Comparison of ENCODE assay signal across 8 mouse cellular contexts in the genomic region with DNA sequence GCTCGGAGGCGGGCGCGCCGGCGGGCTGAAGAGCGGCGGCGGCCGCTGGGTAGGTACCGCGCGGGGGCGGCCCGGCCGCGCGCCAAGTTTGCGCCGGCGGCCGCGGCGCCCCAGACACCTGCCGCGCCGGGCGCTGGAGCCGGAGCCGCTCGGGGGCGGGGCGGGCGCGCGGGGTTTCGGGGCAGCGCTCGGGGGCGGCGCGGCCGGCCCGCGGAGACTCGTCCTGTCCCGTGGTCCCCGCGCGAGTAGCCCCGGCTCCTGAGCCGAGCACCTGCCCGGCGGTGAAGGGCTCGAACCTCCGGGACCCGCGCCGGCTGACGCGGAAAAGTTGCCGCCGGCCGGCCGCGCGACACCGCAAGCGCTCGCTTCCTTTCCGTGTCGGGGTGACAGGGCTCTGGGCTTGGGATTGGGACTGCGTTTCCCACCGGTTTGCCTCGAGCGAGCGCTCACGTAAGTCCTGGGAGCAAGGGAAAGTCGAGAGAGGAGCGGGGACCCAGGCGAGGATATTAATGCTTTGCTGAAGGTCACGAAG.
DNase-seq lines count a peak whose midpoint lies in the region; ATAC-seq and TF ChIP-seq lines count a peak whose summit lies in the region.

No protein-coding gene starts in this region.

- peak; percentile 45 for DNase-seq in thymus, adult 2 months
- DNase-seq in thymus, postnatal 25 days, result no peak
- DNase-seq in thymus, postnatal 14 days, result peak; percentile 66

- no peak for ATAC-seq in erythroblast, adult 5-6 weeks (replicated peaks; ENCODE audit: low FRiP score, poor library complexity, severe bottlenecking)
- no peak; the same call in 1 of the 2 replicates for ATAC-seq in hindbrain, embryonic 16.5 days
- ATAC-seq in megakaryocyte-erythroid progenitor cell, adult 5-6 weeks (replicated peaks; ENCODE audit: low FRiP score, low TSS enrichment, poor library complexity, severe bottlenecking), result 0 out of 2 replicates have a peak, but pooled peaks have one; percentile 4

- peaks cover 36% of the 10 kb centered on the region for H3K36me3 ChIP-seq in erythroblast, embryonic 14.5 days (ENCODE audit: control insufficient read depth)
- H3K36me3 ChIP-seq in thymus, adult 2 months (ENCODE audit: control insufficient read depth, insufficient read depth, low read length), result no peaks in the 10 kb centered on the region; the same call in 1 of the 2 replicates
- H3K36me3 ChIP-seq in hindbrain, embryonic 16.5 days (ENCODE audit: control insufficient read depth, insufficient read depth, low read length), result no peaks in the 10 kb centered on the region

- peak overlapping the region; percentile 95 for H3K4me2 ChIP-seq in hindbrain, embryonic 16.5 days (ENCODE audit: low read length)

- TF ChIP-seq POLR2A in thymus, adult 2 months (IDR thresholded peaks at IDR 0.05; ENCODE audit: control insufficient read depth, extremely low read depth, insufficient read depth, low read length, poor library complexity), result no peak
- no peak for TF ChIP-seq POLR2A in embryonic fibroblast, embryonic 13.5 days (IDR thresholded peaks at IDR 0.05; ENCODE audit: low read depth, low read length)

- H3K4me1 ChIP-seq in erythroblast, embryonic 14.5 days (ENCODE audit: control insufficient read depth), result peaks cover 34% of the 10 kb centered on the region
- peaks cover 6% of the 10 kb centered on the region for H3K4me1 ChIP-seq in thymus, adult 2 months (replicated peaks; ENCODE audit: control insufficient read depth, insufficient read depth, low read length)
- 0 out of 2 replicates have a peak, but pooled peaks cover 3% of the 10 kb centered on the region for H3K4me1 ChIP-seq in embryonic fibroblast, embryonic 13.5 days (ENCODE audit: control insufficient read depth, insufficient read depth, low read length)
- peaks cover 7% of the 10 kb centered on the region for H3K4me1 ChIP-seq in hindbrain, embryonic 16.5 days (ENCODE audit: control insufficient read depth, insufficient read depth, low read depth, low read length)

- peaks cover 22% of the 10 kb centered on the region for H3K27me3 ChIP-seq in erythroblast, embryonic 14.5 days (ENCODE audit: control insufficient read depth)
- H3K27me3 ChIP-seq in thymus, adult 2 months (ENCODE audit: control insufficient read depth, insufficient read depth, low read length), result no peaks in the 10 kb centered on the region
- H3K27me3 ChIP-seq in hindbrain, embryonic 16.5 days (replicated peaks; ENCODE audit: control insufficient read depth, insufficient read depth, low read length), result peaks cover 4% of the 10 kb centered on the region

- H3K9ac ChIP-seq in hindbrain, embryonic 16.5 days (ENCODE audit: low read depth, low read length), result peak overlapping the region; percentile 76

- no peak overlapping the region for H3K27ac ChIP-seq in thymus, adult 2 months (ENCODE audit: control insufficient read depth, insufficient read depth, low read length)
- H3K27ac ChIP-seq in embryonic fibroblast, embryonic 13.5 days (ENCODE audit: insufficient read depth, low read length), result no peak overlapping the region
- peak overlapping the region; percentile 40; the same call in 1 of the 2 replicates for H3K27ac ChIP-seq in hindbrain, embryonic 16.5 days (ENCODE audit: low read depth, low read length)

- WGBS in thymus, adult 2 months, result 2% methylated on average over 72 of the region's 82 CpGs
- WGBS in hindbrain, embryonic 16.5 days, result 0% methylated on average over 53 of the region's 82 CpGs

- H3K4me3 ChIP-seq in erythroblast, embryonic 14.5 days (replicated peaks), result peak overlapping the region; percentile 99
- H3K4me3 ChIP-seq in thymus, adult 2 months (ENCODE audit: control insufficient read depth, insufficient read depth, low read length), result peak overlapping the region; percentile 93
- H3K4me3 ChIP-seq in embryonic fibroblast, embryonic 13.5 days (ENCODE audit: insufficient read depth, low read length), result peak overlapping the region; percentile 72
- peak overlapping the region; percentile 74 for H3K4me3 ChIP-seq in hindbrain, embryonic 16.5 days (ENCODE audit: low read length)

- no peaks in the 10 kb centered on the region for H3K9me3 ChIP-seq in erythroblast, embryonic 14.5 days (ENCODE audit: control insufficient read depth, low read length)
- H3K9me3 ChIP-seq in hindbrain, embryonic 16.5 days (ENCODE audit: control insufficient read depth, low read length), result no peaks in the 10 kb centered on the region

- TF ChIP-seq CTCF in thymus, adult 2 months (IDR thresholded peaks at IDR 0.05; ENCODE audit: borderline replicate concordance, control insufficient read depth, extremely low read depth, insufficient read depth, low read length, poor library complexity), result no peak
- no peak for TF ChIP-seq CTCF in embryonic fibroblast, embryonic 13.5 days (IDR thresholded peaks at IDR 0.05; ENCODE audit: borderline replicate concordance, insufficient read depth, low read length)
